Mouse (Mus musculus): ENCODE measurements around the gene Rgcc.

DNA sequence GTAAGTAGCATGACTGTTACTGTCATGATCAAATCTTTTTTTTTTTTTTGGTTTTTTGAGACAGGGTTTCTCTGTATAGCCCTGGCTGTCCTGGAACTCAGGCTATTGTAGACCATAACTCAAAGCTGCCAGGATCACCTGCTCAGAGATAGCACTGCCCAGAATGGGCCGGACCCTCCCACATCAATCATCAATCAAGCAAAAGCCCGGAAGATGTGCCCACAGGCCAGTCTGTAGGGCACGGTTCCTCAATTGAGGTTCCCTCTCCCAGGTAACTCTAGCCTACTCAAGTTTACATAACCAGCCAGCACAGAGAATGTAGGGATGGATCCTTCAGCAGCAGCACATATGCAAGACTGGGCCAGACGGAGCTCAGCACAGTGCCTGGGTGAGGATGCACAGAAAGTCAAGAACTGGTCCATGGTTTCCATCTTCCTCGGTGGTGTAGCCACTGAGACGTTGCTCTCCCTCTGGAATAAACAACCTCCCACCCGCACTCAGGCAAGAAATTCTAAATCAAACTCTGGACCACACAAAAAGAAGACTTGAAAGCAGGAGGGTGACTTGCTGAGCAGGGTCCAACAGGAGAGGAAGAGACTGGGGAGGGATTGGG, 14.1 kb downstream of the Rgcc start:
- TF ChIP-seq EP300 (IDR thresholded peaks at IDR 0.05; ENCODE audit: low read depth) (no peak), CTCF (IDR thresholded peaks at IDR 0.05; ENCODE audit: low read depth) (no peak)
